Mouse (Mus musculus) intestine, embryonic 14.5 days (tissue): ENCODE measurements at regions not wholly inside any gene's neighbourhood (a gene's known extent, or its start where the extent isn't known, plus 50 kb on each side); places are given as distances from the start of the nearest gene placed in this dataset.

Experiments
- ATAC-seq: fragments of 200-750 bp; cut with Nextera tagmentation; replicated peaks from 2 replicates; pipeline ENCODE4 v1.8.0; 2017; ENCODE audit warnings: low read depth, moderate number of reproducible peaks, moderate TSS enrichment, moderate library complexity; ENCODE audit not compliant: low FRiP score, low TSS enrichment
- DNase-seq: peaks from one replicate; pipeline ENCODE4 v3.0.0-alpha.2; 2018; ENCODE audit warnings: low spot score
- H3K27ac ChIP-seq: fragments of 300-500 bp; sonication (generic); 2 replicates; pipeline ENCODE4 v1.5.1; 2014; ENCODE audit warnings: low read depth, mild to moderate bottlenecking, control low read depth
- H3K27me3 ChIP-seq: fragments of 300-500 bp; sonication (generic); replicated peaks from 2 replicates; pipeline ENCODE4 v1.6.1; 2014; ENCODE audit warnings: low read length, control low read depth; ENCODE audit not compliant: control insufficient read depth, insufficient read depth
- H3K36me3 ChIP-seq: fragments of 300-500 bp; sonication (generic); 2 replicates; pipeline ENCODE4 v1.6.1; 2014; ENCODE audit warnings: low read length, control low read depth; ENCODE audit not compliant: control insufficient read depth, insufficient read depth
- H3K4me1 ChIP-seq: fragments of 300-500 bp; sonication (generic); replicated peaks from 2 replicates; pipeline ENCODE4 v1.6.1; 2014; ENCODE audit warnings: low read length, control low read depth, mixed read lengths; ENCODE audit not compliant: control insufficient read depth, insufficient read depth
- H3K4me2 ChIP-seq: fragments of 300-500 bp; sonication (generic); 2 replicates; pipeline ENCODE4 v1.6.1; 2014; ENCODE audit warnings: low read length
- H3K4me3 ChIP-seq: fragments of 300-500 bp; sonication (generic); 2 replicates; pipeline ENCODE4 v1.5.1; 2014; ENCODE audit warnings: low read depth, low read length, control low read depth, mixed read lengths
- H3K9ac ChIP-seq: fragments of 300-500 bp; sonication (generic); 2 replicates; pipeline ENCODE4 v1.6.1; 2014; ENCODE audit warnings: mild to moderate bottlenecking, low read length
- H3K9me3 ChIP-seq: fragments of 300-500 bp; sonication (generic); 2 replicates; pipeline ENCODE4 v1.6.1; 2016; ENCODE audit warnings: low read length, control low read depth; ENCODE audit not compliant: control insufficient read depth
- WGBS: fragments of 180-500 bp; shearing (Covaris S2); extraction: QIAGEN DNeasy Blood & Tissue Kit; methylation state at CpG from one replicate; pipeline ENCODE4 v1.1.7; 2014; 5-methylcytosine and 5-hydroxymethylcytosine counted together

- Histone ChIP-seq H3K9me3 (no peaks in the 10 kb centered on the region), H3K4me3 (no peak overlapping the region), H3K27me3 (no peaks in the 10 kb centered on the region), H3K4me2 (no peak overlapping the region), H3K36me3 (no peaks in the 10 kb centered on the region), H3K27ac (no peak overlapping the region), H3K4me1 (no peaks in the 10 kb centered on the region), H3K9ac (no peak overlapping the region)
- 77% methylated on average over 9 of the region's 9 CpGs for WGBS
- ATAC-seq = no peak
- DNase-seq = no peak
These were observed 290.7 kb downstream of the Tfec start for GRCm38 (mm10) chr6:16607393-16608023.

DNA sequence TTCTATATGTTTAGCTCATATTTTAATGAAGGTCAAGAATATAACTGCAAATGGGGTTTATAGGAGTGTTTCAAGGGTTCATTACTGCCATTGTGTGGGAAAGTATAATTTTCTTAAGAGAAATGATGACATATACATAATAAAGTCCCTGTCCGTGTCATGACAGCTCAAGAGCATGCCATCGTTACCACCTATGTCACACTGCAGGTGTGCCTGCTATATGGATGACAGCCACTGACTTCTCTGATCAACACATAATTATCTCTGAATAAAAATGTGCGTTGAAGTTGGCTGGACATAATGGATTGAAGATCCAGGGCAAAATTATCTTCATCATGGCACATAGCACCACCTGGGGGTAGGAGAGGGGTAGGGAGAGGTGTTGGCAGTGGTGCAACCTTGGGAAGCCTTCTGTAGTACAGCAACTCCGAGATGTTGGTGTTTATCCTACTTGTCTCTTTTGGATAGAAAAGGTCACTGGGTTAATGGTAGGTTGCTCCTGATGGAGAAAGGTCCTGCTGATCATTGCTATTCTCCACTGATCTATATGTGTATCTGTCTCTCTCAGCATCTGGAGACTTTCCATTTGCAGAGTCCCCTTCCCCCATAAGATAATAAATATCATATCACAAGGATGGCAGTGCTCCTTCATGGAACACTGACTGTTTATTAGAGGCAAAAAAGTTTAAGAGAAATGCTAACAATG lies 291.4 kb downstream of the Tfec start:
- H3K27ac ChIP-seq = no peak overlapping the region
- DNase-seq (no peak), ATAC-seq (no peak)
- H3K4me1 ChIP-seq = no peaks in the 10 kb centered on the region
- WGBS = 70% methylated on average over 4 of the region's 4 CpGs
- no peak overlapping the region for H3K4me2 ChIP-seq
- no peak overlapping the region for H3K9ac ChIP-seq
- H3K36me3 ChIP-seq = no peaks in the 10 kb centered on the region
- H3K27me3 ChIP-seq = no peaks in the 10 kb centered on the region
- no peak overlapping the region for H3K4me3 ChIP-seq
- no peaks in the 10 kb centered on the region for H3K9me3 ChIP-seq

GRCm38 (mm10) chr6:16592411-16592810 lies 305.8 kb downstream of the Tfec start:
- Histone ChIP-seq H3K4me1 (no peaks in the 10 kb centered on the region), H3K4me2 (no peak overlapping the region), H3K27me3 (no peaks in the 10 kb centered on the region), H3K9me3 (no peaks in the 10 kb centered on the region), H3K9ac (no peak overlapping the region), H3K27ac (no peak overlapping the region), H3K4me3 (no peak overlapping the region), H3K36me3 (no peaks in the 10 kb centered on the region)
- ATAC-seq (no peak), DNase-seq (no peak)
- 86% methylated on average over 2 of the region's 2 CpGs for WGBS

GRCm38 (mm10) chr6:16582302-16582701 lies 315.9 kb downstream of the Tfec start:
- 83% methylated on average over 7 of the region's 7 CpGs for WGBS
- Histone ChIP-seq H3K9ac (no peak overlapping the region), H3K27me3 (no peaks in the 10 kb centered on the region), H3K27ac (no peak overlapping the region), H3K4me3 (no peak overlapping the region), H3K4me2 (no peak overlapping the region), H3K4me1 (no peaks in the 10 kb centered on the region), H3K9me3 (no peaks in the 10 kb centered on the region), H3K36me3 (no peaks in the 10 kb centered on the region)
- ATAC-seq = no peak
- DNase-seq = no peak

- Histone ChIP-seq H3K4me2 (no peak overlapping the region), H3K9ac (no peak overlapping the region), H3K36me3 (no peaks in the 10 kb centered on the region), H3K27me3 (no peaks in the 10 kb centered on the region), H3K4me3 (no peak overlapping the region), H3K9me3 (no peaks in the 10 kb centered on the region), H3K4me1 (no peaks in the 10 kb centered on the region), H3K27ac (no peak overlapping the region)
- 89% methylated on average over 4 of the region's 4 CpGs for WGBS
- no peak for DNase-seq
- no peak for ATAC-seq
These were observed 316.4 kb downstream of the Tfec start for GRCm38 (mm10) chr6:16581801-16582200.

DNA sequence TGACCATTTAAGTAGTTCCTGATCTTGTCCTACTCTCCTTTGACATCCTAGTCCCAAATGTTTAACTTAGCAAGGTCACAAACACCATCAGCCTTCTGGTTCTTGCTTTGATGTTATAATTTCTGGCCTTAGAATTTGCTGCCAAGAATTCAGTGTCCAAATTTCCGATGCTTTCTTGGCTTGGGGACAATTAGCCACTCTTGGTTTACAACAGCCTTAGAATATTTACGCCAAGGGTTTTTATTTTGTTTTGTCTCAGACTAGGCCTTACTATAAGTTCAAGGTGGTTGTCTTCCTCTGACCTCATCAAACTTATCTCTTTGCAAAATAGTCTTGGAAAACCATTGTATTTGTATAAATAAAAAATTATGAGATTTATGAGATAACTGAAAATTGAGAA lies 322.4 kb downstream of the Tfec start:
- H3K36me3 ChIP-seq = no peaks in the 10 kb centered on the region
- no peaks in the 10 kb centered on the region for H3K27me3 ChIP-seq
- H3K27ac ChIP-seq = no peak overlapping the region
- no peak overlapping the region for H3K4me2 ChIP-seq
- ATAC-seq (no peak), DNase-seq (no peak)
- H3K4me3 ChIP-seq = no peak overlapping the region
- H3K9ac ChIP-seq = no peak overlapping the region
- H3K9me3 ChIP-seq = no peaks in the 10 kb centered on the region
- 73% methylated on average over 2 of the region's 2 CpGs for WGBS
- H3K4me1 ChIP-seq = no peaks in the 10 kb centered on the region

- H3K36me3 ChIP-seq = no peaks in the 10 kb centered on the region
- no peak overlapping the region for H3K27ac ChIP-seq
- H3K9me3 ChIP-seq = no peaks in the 10 kb centered on the region
- 77% methylated on average over 6 of the region's 6 CpGs for WGBS
- H3K9ac ChIP-seq = no peak overlapping the region
- ATAC-seq (no peak), DNase-seq (no peak)
- H3K4me1 ChIP-seq = no peaks in the 10 kb centered on the region
- H3K4me3 ChIP-seq = no peak overlapping the region
- H3K4me2 ChIP-seq = no peak overlapping the region
- H3K27me3 ChIP-seq = no peaks in the 10 kb centered on the region
These were observed 325.4 kb downstream of the Tfec start for GRCm38 (mm10) chr6:16572828-16573227.

GRCm38 (mm10) chr6:16551945-16552673 lies 346.1 kb downstream of the Tfec start:
- Histone ChIP-seq H3K9ac (no peak overlapping the region), H3K27me3 (no peaks in the 10 kb centered on the region), H3K9me3 (no peaks in the 10 kb centered on the region), H3K36me3 (no peaks in the 10 kb centered on the region), H3K4me1 (no peaks in the 10 kb centered on the region), H3K27ac (no peak overlapping the region), H3K4me2 (no peak overlapping the region), H3K4me3 (no peak overlapping the region)
- ATAC-seq = no peak
- DNase-seq = no peak
- WGBS = 49% methylated on average over 7 of the region's 7 CpGs
